In genomic region chr5:70476076-70476475, GRCm38 (mm10) we compare ENCODE assay signal across 13 mouse cellular contexts.
"Had no signal": no experiment of that assay in that cellular context is flagged by ENCODE, and none has a peak within 500 bp of the region (broad histone marks: within the 10 kb centered on the region; RNA-seq: fewer than 3 reads in every experiment).

No protein-coding gene starts in this region.

- DNase-seq: kidney, postnatal 10 days; lung, adult 18-20 months; retina, postnatal 1 day; right cerebral cortex, postnatal 4 days; spleen, adult 18-20 months; thymus, adult 2 months; thymus, postnatal 25 days had no signal

- H3K4me1 ChIP-seq: limb, embryonic 13.5 days; midbrain, embryonic 12.5 days; neural tube, embryonic 13.5 days had no signal

- ATAC-seq: midbrain, embryonic 16.5 days had no signal

- H3K9ac ChIP-seq: limb, embryonic 13.5 days; liver, embryonic 14.5 days; midbrain, embryonic 12.5 days; neural tube, embryonic 13.5 days had no signal

- H3K4me2 ChIP-seq: limb, embryonic 13.5 days; midbrain, embryonic 12.5 days; neural tube, embryonic 13.5 days had no signal

- H3K27me3 ChIP-seq: limb, embryonic 13.5 days; midbrain, embryonic 12.5 days; neural tube, embryonic 13.5 days had no signal

- H3K36me3 ChIP-seq: limb, embryonic 13.5 days; midbrain, embryonic 12.5 days; neural tube, embryonic 13.5 days had no signal

- H3K27ac ChIP-seq: left cerebral cortex, adult 2 months; limb, embryonic 13.5 days; liver, embryonic 14.5 days; midbrain, embryonic 12.5 days; neural tube, embryonic 13.5 days had no signal

- H3K9me3 ChIP-seq: limb, embryonic 13.5 days; midbrain, embryonic 12.5 days; neural tube, embryonic 13.5 days had no signal

- H3K4me3 ChIP-seq: left cerebral cortex, adult 2 months; limb, embryonic 13.5 days; midbrain, embryonic 12.5 days; neural tube, embryonic 13.5 days had no signal
